Mouse (Mus musculus) brown adipose tissue, adult 24 weeks (tissue): Measurements from ENCODE around the gene Gpr158. TPM values are rescaled to one million over a fixed set of nuclear protein-coding genes. Genes with fewer than 3 reads are reported as not detected.
"Not testable (repeated sequence)": the region's sequence is repeated elsewhere in the genome, so short reads cannot be mapped to it uniquely, and the experiment has no call there.

ENCODE experiments used
- H3K27ac ChIP-seq: fragments of 200-500 bp; replicated peaks from 2 replicates; pipeline ENCODE4 v1.5.1; 2012; ENCODE audit warnings: low read depth, mild to moderate bottlenecking, low read length
- H3K4me1 ChIP-seq: fragments of 200-500 bp; 2 replicates; pipeline ENCODE4 v1.6.1; 2012; ENCODE audit warnings: low read length, mixed read lengths; ENCODE audit not compliant: control insufficient read depth, insufficient read depth, insufficient read length
- H3K4me3 ChIP-seq: fragments of 200-500 bp; 2 replicates; pipeline ENCODE4 v1.5.1; 2012; ENCODE audit warnings: low read depth, mild to moderate bottlenecking, low read length, moderate library complexity; ENCODE audit not compliant: insufficient read depth
- polyA plus RNA-seq: library from polyadenylated mRNA; stranded (reverse); fragments of >200 nt; gene quantifications from 2 replicates; pipeline ENCODE4 v1.2.4, GENCODE M21; 2012; ENCODE audit not compliant: missing spikeins, insufficient read depth, insufficient read length

The Gpr158 gene
- polyA plus RNA-seq, 1 experiment, result not detected

GRCm38 (mm10) chr2:21460606-21461005, 93.3 kb downstream of the Gpr158 start:
- H3K4me3 ChIP-seq, H3K27ac ChIP-seq, H3K4me1 ChIP-seq: not testable (repeated sequence)

GRCm38 (mm10) chr2:21474957-21475356, 107.6 kb downstream of the Gpr158 start:
- Histone ChIP-seq H3K4me1 (no peaks in the 10 kb centered on the region), H3K4me3 (no peak overlapping the region), H3K27ac (no peak overlapping the region)

GRCm38 (mm10) chr2:21496881-21497280, 129.5 kb downstream of the Gpr158 start:
- no peak overlapping the region for H3K4me3 ChIP-seq
- H3K4me1 ChIP-seq, result no peaks in the 10 kb centered on the region
- no peak overlapping the region for H3K27ac ChIP-seq

- no peaks in the 10 kb centered on the region for H3K4me1 ChIP-seq
- no peak overlapping the region for H3K27ac ChIP-seq
- H3K4me3 ChIP-seq, result no peak overlapping the region
Measured at GRCm38 (mm10) chr2:21497965-21498364, 130.6 kb downstream of the Gpr158 start.

- no peaks in the 10 kb centered on the region for H3K4me1 ChIP-seq
- H3K27ac ChIP-seq, result no peak overlapping the region
- H3K4me3 ChIP-seq, result no peak overlapping the region
Measured at GRCm38 (mm10) chr2:21499399-21499798, 132.1 kb downstream of the Gpr158 start.

GRCm38 (mm10) chr2:21507449-21507848, 140.1 kb downstream of the Gpr158 start:
- H3K4me3 ChIP-seq, result no peak overlapping the region
- H3K4me1 ChIP-seq, result no peaks in the 10 kb centered on the region
- H3K27ac ChIP-seq, result no peak overlapping the region

GRCm38 (mm10) chr2:21530750-21531149, 163.4 kb downstream of the Gpr158 start:
- no peak overlapping the region for H3K4me3 ChIP-seq
- H3K27ac ChIP-seq, result no peak overlapping the region
- H3K4me1 ChIP-seq, result no peaks in the 10 kb centered on the region

GRCm38 (mm10) chr2:21619180-21619579, 251.8 kb downstream of the Gpr158 start:
- Histone ChIP-seq H3K27ac (no peak overlapping the region), H3K4me3 (no peak overlapping the region), H3K4me1 (no peaks in the 10 kb centered on the region)

GRCm38 (mm10) chr2:21632136-21632535, 264.8 kb downstream of the Gpr158 start:
- Histone ChIP-seq H3K27ac (no peak overlapping the region), H3K4me3 (no peak overlapping the region), H3K4me1 (no peaks in the 10 kb centered on the region)

GRCm38 (mm10) chr2:21665721-21666120, 298.4 kb downstream of the Gpr158 start:
- Histone ChIP-seq H3K27ac (no peak overlapping the region), H3K4me1 (no peaks in the 10 kb centered on the region), H3K4me3 (no peak overlapping the region)

GRCm38 (mm10) chr2:21676084-21676838, 308.9 kb downstream of the Gpr158 start:
- no peaks in the 10 kb centered on the region for H3K4me1 ChIP-seq
- no peak overlapping the region for H3K4me3 ChIP-seq
- H3K27ac ChIP-seq, result no peak overlapping the region

GRCm38 (mm10) chr2:21676839-21677123, 309.4 kb downstream of the Gpr158 start:
- Histone ChIP-seq H3K27ac (no peak overlapping the region), H3K4me1 (no peaks in the 10 kb centered on the region), H3K4me3 (no peak overlapping the region)

GRCm38 (mm10) chr2:21680735-21681270, 313.5 kb downstream of the Gpr158 start:
- no peak overlapping the region for H3K4me3 ChIP-seq
- H3K4me1 ChIP-seq, result no peaks in the 10 kb centered on the region
- no peak overlapping the region for H3K27ac ChIP-seq

- no peak overlapping the region for H3K4me3 ChIP-seq
- no peaks in the 10 kb centered on the region for H3K4me1 ChIP-seq
- no peak overlapping the region for H3K27ac ChIP-seq
Measured at GRCm38 (mm10) chr2:21684736-21685135, 317.4 kb downstream of the Gpr158 start.

GRCm38 (mm10) chr2:21693128-21693527, 325.8 kb downstream of the Gpr158 start:
- Histone ChIP-seq H3K4me1 (no peaks in the 10 kb centered on the region), H3K4me3 (no peak overlapping the region), H3K27ac (no peak overlapping the region)

GRCm38 (mm10) chr2:21693807-21694594, 326.7 kb downstream of the Gpr158 start:
- H3K4me1 ChIP-seq, result no peaks in the 10 kb centered on the region
- no peak overlapping the region for H3K27ac ChIP-seq
- H3K4me3 ChIP-seq, result no peak overlapping the region
